Mouse (Mus musculus) cerebellum, postnatal 14 days (tissue): Measurements from ENCODE around the gene Plxdc2.
A peak's percentile ranks its signal among the peaks of the same experiment; 100 is the strongest.

Experiments used
- DNase-seq, 2 experiments: peaks; one replicate each; pipeline ENCODE4 v3.0.0; 2021; ENCODE audit warnings: mixed read lengths in 2 of 2

Plxdc2 gene

GRCm38 (mm10) chr2:16578153-16578552, 222.0 kb downstream of the Plxdc2 start:
- DNase-seq: no peak

DNA sequence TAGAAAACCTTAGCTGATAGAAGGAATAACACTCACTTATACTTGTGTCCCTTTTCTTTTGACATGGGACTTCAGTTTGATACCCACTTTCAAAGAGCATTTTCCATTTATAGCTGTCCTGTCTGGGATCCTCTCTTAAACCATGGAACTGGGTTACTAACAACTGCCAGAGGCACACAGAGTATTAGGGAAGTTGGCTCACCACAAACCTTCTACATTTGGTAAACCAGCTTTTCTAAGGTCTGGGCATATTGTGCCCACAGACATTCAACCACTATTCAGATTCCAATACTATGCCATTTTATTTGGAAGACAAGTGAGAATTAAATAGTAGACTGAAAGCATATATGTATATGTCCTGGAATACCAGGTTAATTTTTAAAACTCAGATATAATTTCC, 232.4 kb downstream of the Plxdc2 start:
- no peak for DNase-seq

DNA sequence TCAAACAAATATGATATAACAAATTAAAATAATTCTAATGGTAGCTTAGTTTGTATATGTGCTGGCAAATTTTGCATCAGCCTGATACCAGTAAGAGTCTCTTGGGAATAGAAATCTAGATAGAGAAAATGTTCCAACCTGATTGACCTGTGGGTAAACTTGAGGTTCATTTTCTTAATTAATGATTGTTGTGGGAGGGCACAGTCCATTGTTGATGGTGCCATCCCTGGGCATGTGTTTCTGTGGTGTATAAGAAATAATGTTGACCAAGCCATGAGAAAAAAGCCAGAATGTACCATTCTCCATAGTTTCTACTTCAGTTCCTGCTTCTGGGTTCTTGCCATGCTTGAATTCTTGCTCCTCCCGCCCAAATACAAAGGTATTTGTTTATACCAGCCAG, 239.3 kb downstream of the Plxdc2 start:
- no peak for DNase-seq

- no peak for DNase-seq
These were observed 242.1 kb downstream of the Plxdc2 start for GRCm38 (mm10) chr2:16598231-16598630.

GRCm38 (mm10) chr2:16604291-16604690, 248.2 kb downstream of the Plxdc2 start:
- DNase-seq: no peak

DNA sequence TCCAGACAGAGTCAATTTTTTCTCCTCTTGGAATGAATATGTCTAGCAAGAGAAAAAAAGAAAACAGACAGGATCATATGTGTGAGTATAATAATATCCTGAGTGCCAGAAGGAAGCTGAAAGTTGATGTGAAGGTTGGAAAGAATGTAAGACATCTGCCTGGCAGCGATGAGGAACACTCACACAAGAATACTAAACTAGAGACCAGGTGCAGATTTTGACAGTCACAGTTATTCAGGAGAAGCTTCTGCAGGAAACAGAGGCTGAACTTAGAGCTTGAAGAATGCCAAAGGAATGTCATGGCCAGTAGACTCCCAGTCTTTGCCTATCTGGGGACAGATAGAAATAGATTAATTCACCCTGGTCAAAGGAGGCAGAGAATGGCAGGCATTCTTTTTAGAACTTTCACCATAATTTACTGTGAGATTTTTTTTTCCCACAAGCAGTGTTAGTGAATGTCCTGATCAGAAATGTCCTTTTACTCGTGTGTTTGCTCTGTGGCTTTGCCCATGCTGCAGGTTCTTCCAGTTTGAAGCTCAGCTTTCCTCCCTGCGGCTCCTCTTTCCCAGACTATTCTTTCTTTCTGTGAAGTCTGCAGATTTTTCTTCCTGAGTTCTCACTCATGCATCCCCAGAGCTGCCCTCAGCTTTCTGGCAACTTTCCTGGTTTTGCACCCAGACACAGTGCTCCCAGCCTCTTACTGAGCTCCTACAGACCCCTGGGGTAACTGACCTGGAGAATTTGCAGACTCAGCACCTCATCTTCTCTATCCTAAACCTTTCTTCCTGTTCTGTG, 251.9 kb downstream of the Plxdc2 start:
- no peak for DNase-seq

DNA sequence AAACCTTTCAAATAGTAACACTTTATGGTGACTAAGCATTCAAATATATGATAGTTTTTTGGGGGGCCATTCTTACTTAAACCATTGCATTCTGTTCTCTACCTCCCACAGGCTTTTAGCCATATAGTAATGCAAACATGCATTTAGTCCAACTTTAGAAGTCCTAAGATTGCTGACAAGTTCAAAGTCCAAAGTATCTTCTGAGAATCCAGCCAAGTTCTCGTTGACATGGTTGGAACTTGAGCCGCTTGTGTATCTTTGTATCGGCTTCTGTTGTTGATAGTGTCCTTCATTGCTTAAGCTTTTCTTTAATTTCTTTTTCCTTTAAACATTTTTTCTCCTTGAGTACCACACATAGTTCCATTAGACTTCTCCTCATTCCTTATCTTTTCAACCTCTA, 286.0 kb downstream of the Plxdc2 start:
- DNase-seq: no peak

DNA sequence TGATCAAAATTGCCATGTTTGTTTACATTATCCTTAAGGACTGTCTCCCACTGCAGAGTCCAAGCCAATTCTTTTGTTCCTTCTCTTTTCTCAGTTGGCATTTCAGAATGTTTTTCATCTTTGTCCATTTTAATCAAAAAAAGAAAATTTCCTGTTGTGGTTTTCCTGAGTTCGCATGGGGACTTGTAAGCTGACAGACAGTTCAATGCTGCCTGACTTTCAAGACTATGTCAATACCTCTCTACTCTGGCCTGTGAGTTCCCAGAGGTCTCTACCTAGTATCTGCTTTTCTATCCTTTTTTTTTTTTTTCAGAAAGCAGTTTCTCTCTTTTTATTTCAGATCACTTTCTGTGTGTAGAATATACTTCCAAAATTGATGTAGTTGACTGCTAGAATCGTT, 295.6 kb downstream of the Plxdc2 start:
- no peak for DNase-seq

GRCm38 (mm10) chr2:16664516-16664915, 308.4 kb downstream of the Plxdc2 start:
- no peak for DNase-seq

DNA sequence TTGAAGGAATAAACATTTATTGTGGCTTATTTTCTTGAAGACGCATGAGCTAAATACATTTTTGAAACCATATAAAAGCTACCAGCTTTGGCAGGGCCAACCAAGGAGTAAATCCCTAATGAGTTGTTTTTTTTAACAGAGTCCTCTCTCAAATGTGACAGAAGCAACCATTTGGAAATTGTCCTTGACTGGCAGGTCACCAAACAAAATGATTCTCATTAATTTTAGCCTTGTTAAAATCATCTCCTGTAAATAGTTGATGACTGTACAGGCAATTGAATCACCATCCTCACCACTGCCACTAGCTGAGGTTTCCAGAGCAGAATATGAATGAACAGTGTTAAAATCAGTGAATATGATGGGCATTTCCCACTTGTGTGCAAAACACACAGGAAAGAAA, 312.3 kb downstream of the Plxdc2 start:
- peak; percentile 20 to 41 for DNase-seq

GRCm38 (mm10) chr2:16682905-16683304, 326.8 kb downstream of the Plxdc2 start:
- DNase-seq: no peak

DNA sequence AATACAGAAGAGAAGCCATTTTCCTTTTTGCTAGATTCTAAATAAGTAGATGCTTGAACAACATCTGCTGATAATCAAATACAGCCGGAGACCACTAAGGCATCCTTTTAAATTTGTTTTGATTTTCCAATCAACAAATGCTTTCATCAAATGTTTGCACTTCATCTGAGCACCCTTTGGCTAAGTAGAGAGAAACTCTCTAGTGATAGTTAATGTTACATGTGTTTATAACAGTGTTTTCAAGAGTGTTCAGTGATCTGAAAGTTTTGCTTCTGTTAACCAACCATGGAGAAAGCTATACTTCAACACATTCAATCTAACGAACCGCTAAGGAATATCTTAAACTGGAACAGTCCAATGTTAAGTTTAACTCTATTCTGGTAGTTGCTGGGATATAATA, 327.6 kb downstream of the Plxdc2 start:
- DNase-seq: no peak

- DNase-seq: no peak
These were observed 328.4 kb downstream of the Plxdc2 start for GRCm38 (mm10) chr2:16684529-16684928.

DNA sequence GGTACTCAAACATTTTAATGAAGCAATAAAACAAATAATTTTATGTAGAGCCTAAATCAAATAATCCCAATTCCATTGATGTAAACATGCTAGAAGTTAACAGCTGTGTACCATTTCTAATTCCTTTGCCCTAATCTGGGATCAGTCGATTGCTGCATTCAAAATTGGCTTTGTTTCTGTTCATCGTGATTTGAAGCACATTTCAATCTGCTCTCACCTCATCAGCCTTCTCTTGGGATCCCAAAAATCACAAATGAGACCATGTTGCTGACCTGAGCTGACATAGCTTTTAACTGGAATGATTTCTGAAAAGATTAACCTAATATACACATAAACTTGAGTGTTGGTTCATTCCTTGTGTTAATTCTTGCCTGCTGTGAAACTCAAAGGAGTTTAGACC, 340.3 kb downstream of the Plxdc2 start:
- no peak for DNase-seq

- no peak for DNase-seq
These were observed 341.1 kb downstream of the Plxdc2 start for GRCm38 (mm10) chr2:16697181-16697580.

DNA sequence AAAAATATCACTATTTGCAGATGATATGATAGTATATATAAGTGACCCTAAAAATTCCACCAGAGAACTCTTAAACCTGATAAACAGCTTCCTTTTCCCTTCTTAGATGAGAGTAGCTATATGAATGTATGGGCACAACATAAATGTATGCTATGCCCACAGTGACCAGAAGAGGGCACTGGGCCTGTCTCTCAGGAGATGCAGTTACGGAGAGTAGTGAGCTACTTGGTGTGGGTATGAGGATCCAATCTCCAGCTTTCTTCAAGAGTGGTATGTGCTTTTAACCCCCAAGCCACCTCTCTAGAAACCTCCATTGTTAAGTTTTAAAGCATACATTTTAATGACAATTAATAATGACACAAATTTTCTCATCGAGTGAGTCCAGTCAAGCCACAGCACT, 350.1 kb downstream of the Plxdc2 start:
- peak; percentile 14 to 18 for DNase-seq

- DNase-seq: no peak
These were observed 353.8 kb downstream of the Plxdc2 start for GRCm38 (mm10) chr2:16709885-16710284.

GRCm38 (mm10) chr2:16731033-16731432, 374.9 kb downstream of the Plxdc2 start:
- DNase-seq: no peak

DNA sequence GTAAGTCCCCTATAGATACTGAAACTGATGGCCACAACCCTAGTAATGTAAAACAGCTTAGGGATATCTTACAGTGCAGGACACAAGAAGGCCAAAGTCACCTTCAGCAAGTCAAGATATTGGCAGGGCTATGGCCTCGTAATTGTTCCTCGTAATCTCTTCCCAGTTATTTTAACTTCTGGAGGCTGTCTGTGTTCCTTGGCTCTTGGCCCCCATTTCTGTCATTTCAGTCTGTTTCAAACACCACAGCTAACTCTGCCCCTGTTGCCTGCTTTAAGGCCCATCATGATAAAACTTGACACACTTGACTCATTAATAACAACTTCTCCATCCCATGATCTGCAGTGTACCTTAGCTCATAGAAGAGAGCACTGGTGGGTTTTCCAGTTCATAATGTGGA, 378.3 kb downstream of the Plxdc2 start:
- DNase-seq: no peak

DNA sequence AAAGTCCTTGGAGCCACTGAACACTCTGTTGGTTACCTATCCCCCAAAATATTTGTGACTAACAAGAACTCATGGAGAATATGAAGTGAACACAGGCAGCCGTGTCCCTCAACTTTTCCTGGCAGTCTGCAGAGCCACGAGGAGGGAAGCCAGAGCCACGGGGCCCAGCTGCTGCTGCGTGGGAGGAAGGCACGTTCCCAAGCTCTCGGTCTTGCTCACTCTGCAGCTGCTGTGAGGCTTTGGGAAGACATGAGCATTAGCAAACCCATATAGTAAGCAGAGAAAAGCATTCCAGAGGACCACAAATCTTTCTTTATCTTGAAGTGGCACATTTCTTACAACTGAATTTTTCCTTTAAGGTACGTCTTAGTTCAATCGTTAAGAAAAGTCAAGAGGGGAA, 382.1 kb downstream of the Plxdc2 start:
- DNase-seq: peak in 1 of 2 experiments; percentile 7

DNA sequence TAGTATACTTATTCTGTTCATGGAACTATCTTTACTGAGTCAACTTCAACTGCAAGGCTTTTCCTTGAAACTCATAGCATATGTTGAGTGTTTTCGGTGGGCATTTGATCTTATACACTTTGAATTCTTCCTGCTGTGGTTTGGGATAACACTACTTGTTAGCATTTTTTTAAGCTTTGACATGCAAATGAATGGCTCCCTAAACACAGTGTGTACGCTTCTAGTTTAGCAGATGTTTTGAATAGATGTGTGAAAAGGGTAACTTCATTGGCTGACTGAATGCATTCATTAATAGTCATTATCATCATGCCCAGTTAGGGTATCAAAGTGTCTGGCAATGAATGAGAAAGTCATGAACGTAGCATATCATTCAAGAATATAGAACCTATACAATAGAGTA, 385.7 kb downstream of the Plxdc2 start:
- no peak for DNase-seq

GRCm38 (mm10) chr2:16743568-16743967, 387.5 kb downstream of the Plxdc2 start:
- DNase-seq: no peak

DNA sequence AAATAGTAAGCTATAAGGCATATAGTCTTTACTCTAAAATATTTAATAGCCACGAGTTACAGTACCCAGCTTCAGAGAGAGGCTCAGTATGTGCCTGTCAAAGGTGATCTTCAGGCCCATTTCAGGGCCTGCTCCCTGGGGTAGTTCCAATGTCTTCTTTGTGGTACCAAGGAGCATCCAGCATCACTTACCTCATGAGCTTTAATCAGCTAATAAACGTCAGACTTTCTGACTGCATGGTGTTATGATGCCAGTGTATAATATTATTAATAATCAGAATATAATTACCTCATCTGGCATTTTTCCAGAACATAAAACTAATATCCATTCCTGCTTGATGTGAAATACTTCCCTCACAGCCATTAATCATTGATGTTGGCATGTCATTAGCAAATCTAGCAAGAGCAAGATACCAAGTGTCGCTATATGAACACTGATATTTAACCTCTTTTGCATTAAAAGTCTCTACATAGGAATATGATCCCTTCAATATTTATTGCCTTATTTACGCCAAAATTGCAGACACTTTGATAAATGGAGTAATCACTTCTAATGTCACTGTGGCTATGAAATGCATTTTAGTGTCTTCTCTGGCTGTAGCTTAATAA, 393.3 kb downstream of the Plxdc2 start:
- DNase-seq: no peak

GRCm38 (mm10) chr2:16757158-16757557, 401.1 kb downstream of the Plxdc2 start:
- DNase-seq: no peak

DNA sequence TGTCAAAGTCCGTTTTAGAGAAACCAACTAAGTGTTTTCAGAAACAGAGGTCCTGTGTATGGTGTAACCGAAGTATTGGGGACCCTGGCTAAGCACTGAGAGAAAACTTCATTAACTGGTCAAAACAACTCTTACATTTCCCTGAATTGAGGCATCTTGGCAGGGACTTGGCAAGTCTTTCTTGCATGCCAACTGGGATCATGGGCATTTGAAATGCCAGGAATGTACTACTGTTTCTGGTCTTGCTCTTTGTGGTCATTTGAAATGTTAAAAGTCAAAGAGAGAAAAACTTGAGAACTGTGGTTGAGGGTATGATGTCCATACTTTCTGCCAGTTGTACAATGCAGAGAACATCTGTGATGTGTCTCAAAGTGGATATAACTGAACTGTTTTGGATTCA, 403.7 kb downstream of the Plxdc2 start:
- no peak for DNase-seq
